Mouse (Mus musculus): ENCODE results near the gene Tspan2.

Gene Tspan2

DNA sequence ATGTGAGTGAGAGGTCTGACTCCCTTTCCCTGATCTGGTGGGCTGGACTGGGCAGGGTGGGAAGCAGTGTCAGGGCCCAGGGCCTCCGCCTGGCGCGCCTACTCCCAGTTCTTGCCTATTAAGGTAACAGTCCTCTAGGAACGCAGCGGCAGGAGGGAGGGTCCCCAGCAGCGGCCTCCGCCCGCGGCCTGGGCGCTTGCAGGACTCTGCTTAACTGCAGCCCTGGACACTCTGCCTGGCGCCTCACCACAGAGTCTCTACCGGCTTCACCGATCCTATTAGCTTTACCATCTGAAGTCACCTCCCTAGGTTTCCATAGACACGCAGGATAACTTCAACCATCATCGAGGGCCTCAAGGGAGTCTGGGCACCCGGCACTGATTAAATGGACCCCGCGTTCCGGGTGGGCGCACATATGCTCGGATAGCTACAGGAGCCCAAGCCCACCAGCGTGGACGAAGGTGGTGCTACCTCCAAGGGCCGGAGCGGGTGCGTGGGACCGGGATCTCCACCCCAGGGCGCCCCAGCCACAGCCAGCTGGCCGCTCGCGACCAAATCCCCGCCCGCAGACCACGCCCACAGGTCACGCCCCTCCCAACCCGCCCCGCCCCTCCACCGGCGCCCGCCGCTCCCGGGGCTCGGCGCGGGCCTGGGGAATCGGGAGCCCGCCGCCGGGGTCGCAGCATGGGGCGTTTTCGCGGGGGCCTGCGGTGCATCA, at the start of gene Tspan2:
Gene Tspan2, plus strand, starts transcription at position 217 of the 718 bp plus-strand sequence.
- peak; percentile 63 for DNase-seq

DNA sequence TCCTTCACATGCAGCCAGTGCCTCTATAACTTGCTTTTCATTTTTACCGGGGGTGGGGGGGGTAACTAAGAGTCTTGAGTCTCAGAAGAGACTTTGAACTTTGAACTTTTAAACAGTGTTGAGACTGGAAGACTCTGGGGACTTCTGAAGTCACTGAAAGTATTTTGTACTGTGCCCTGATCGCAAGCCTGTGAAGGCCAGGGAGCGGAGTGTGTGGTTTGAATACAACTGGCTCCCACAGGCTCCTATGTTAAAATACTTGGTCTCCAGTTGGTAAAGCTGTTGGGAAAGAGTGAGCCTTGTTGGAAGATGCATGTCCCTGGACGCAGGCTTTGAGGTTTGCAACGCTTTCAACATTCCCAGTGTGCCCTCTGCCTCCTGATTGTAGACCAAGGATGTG, 47.5 kb upstream of the Tspan2 start:
- no peak for DNase-seq

DNA sequence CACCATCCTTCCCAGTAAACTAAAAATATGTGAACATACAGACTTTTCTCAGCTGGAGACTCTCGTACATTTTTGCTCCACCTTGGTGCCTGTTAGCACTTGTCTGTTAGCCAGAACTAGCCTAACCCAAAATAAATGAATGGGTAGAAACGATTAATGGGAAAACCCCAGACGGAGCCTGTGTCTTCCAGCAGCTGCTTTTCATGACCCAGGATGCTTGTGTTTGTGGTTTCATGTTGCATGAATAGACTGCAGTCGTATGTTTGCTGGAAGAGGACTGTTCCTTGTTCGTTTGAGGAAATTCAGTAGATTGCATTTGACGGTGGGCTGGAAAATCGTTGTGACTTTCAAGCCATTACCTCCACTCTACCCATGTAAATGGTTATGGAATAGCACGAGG, 46.5 kb upstream of the Tspan2 start:
- no peak for DNase-seq

DNA sequence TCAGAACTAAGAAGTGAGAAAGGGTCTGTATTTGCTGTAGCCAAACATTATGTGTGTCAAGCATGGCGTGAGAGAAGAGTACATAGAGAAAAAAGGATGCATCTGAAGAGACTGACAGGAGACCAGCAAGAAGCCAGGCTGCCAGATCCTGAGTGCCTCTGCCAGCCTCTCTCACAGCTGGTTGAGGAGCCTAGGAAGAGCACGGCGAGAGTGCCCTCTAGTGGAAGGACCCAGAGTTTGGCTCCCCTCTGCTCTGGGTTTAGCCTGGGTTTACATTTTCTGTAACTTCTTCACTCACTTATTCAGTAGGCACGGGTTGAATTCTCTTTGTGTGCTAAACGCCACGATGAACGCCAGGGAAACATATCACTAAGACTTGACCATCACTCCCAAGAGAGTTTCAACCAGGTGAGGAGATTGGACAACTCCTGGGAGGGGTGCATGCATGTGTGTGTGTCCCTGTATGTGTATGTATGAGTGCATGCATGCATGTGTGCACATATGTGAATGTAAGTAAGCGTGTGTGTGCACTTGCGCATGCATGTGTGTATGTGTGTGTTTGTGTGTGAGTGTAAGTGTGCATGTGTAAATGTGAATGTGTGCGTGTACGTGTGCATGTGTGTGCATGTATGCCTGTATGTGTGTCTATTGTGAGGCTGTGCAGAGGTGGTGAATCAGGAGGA, 42.4 kb upstream of the Tspan2 start:
- peak; percentile 23 for DNase-seq

DNA sequence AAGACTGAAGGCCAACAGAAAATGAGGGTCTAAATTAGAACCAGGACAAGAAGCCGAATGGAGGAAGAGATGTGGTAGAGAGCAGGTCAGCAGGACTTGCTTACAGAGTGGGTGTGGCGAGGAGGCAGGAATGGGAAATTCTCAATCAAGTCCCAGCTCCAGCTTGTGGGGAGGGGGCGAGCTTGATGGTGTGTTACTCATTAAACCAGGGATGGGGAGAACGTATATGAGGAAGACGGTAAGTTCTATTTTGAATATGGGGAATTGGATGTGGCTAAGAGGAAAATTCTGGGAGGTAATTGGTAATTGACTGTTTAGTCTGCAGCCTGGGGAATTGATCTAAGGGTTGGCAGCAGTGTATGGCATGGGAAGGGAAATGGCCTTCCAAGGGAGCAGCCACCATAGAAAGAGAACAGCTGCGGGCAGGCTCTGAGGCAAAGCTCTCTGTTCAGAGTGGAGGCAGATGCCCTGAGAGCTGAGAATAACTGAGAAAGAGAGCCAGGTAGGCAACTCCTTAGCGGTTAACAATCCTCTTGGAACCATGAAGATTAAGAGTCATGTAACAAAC, 41.5 kb upstream of the Tspan2 start:
- no peak for DNase-seq

DNA sequence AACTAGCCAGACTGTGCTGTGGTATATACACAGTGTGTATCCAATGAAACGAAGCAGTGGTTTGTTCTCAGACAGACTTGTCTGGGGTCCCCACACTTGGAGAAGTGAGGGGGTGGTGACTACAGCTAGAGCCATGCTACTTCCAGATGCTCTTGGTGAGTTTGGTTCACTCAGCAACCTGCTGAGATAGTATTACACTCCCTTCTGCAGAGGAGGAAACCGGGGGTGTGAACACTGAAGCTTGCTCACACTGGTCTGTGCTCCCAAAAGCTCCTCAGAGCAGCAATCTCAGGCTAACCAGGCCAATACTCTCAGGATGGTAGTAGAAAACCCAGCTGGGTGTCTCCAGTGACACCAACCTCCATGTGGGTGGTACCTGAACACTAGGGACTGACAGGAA, 36.2 kb upstream of the Tspan2 start:
- no peak for DNase-seq

DNA sequence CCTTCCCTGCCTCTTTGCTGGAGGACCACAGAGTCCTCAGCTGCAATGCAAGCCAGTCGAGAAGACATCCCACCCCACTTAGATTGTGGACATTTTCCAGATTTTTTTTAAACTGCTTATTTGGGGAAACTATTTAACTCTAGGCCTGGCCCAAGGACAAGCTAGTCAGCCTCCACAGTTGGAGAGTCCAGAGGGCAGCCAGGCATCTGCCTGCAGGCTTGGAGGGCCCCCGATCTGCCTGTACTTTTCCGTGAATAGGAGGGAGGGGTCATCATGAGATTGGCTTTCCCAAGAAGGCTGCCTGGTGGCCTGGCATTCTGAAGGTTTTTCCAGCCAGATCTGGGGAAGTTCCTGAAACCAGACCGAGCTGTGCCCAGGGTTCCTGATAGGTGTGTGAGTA, 33.0 kb upstream of the Tspan2 start:
- DNase-seq, result no peak

DNA sequence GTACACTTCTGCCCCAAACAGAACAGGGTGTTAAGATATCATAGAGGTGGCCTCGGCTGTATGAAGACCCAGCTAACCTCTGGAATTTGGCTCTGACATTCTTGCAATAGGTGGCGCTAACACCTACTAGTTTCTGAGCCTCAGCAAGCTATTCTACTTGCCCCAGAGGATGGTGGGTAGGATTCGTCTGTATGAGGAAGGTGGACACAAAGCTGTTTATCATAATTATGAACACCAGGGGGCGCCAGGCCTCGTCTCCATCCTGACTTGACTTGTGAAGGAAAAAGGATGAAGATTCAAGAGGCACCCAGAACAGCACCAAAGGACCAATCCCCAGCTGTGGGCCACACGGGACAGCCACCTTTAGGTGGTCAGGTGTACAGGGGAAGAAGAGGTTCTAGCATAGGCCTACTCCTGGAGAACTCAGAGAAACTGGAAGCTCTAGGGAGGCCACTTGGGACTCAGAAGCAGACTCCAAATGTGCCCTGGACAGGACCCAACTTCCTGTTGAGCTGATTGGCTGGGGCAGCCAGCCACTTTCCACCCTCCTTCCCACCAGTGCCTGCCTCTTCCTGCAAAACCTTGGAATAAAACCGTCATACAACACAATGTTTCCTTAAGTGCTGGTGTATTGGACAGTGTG, 32.3 kb upstream of the Tspan2 start:
- peak; percentile 18 for DNase-seq

DNA sequence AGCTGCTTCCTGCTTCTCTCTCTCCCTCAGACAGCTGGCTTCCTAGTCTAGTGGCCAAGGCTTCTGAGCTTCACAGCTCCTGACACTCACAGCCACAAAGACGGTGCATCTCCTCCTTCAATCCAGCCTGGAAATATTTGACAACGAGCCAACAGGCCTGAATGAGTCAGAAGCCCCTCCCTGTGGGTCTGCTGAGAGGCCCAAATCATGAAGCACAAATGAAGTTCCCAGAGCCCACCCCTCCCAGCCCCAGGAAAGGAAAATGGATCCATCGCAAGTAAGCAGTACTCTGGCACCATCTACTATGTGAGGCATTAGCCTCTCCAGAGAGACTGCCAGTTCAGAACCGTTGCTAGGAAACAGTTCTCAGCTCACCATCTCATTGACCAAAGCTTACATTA, 30.3 kb upstream of the Tspan2 start:
- no peak for DNase-seq

DNA sequence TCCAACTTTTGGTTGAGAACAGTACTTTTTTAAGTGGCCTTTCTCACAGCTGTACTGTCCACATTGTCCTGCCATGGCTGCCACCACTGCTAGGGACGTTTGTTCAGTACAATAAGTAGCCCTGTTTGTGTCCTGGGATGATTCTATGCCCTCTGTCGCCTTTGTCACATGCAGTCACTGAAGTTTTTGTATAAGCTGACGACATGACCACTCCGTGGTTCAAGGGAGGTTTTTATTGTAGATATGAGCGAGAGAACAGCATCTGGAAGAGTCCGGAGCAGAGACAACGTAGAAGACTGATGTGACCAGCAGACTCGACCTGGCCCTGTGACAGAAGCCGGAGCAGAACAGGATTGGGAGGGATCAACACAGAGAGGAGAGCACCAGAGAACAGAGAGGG, 25.7 kb upstream of the Tspan2 start:
- no peak for DNase-seq

DNA sequence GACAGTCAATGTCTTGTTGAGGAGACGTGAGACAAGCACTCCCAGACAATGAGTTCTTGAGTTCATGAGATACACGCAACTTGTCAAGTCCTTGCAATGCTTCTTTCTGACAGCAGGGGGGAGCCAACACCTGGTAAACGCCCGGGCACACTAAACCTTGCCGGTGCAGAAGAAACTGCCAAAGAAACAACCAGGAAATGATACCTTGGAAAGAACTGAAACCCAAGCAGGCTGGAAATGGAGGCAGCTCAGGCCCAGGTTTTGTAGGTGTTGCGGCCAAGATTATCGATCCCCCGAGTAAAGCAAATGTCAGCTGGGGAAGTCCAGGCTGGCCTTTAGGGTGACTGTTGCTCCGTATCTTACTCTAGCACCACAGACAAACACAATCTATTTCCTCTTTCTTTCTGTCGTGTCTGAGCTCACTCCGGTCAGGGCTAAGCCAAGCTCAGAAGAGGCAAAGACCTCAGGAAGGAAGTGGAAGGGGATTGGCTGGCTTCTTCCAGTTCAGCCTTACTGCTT, 19.2 kb upstream of the Tspan2 start:
- DNase-seq, result peak; percentile 62

DNA sequence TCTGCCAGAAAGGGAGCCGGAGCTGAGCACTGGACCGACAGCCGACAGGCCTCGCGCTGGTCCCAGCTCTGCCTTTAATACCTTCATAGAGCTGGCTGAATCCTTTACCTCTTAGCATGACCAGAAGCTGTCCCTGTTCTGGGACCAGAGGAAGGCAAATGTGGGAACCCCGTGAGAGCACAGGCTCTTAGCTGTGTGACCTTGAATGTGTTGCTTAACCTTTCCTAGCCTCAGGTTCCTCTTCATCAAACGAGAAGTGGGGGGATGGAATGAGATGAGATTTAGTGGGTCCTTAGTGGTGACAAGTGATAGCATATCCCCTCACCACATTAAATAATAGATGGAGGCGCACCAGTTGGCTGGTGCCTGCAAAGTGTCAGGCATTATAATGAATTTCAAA, 18.5 kb upstream of the Tspan2 start:
- no peak for DNase-seq

DNA sequence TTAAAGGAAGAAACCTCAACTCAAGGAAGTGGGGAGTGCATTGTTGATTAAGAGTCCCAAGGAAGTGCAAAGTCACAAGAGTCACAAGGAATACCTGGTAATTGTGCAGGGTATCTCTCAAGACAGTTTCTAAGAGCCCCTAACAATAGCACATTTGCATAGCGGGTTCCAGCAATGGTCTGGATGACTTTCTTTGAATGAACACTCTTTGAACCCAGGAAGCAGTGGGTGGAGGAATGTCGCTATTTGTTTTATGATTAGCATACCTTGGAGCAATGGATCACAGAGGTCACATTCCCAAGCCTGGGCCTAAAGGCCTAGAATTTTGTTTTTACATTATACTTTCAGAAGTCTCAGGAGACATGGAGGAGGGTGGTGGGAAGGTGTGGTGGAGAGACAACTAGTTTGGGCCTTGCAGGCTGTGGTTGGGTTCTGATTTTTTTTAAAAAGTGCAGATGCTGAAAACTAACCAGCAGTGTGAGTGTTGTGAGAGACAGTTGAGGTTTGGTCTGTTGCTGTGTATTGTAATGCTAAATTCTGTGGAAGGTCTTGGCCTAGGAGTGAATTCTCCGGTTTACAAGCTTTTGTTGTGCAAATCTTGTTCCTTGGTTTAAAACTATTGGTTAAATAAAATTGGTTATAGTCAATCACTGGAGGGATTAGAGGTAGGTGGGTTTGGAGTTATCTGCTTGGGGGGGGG, 16.6 kb upstream of the Tspan2 start:
- no peak for DNase-seq

DNA sequence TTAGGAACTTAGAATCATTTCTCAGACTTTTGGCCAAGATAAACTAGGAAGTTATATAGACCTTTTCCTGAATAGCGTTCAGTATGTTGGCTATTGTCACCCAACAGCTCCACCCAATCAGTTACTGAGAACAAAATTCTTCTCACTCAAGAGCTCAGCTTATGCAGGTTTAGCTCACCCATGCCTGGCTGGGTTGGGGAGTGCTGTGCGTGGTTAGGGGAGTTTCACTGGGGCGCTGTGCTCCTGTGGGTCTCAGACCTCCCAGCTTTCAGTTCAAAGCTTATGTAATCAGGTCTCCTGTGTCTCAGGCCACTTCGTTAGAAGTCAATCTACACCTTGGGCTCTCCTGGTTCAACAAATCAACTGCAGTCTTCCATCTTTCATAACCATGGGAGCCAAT, 11.2 kb upstream of the Tspan2 start:
- DNase-seq, result no peak

DNA sequence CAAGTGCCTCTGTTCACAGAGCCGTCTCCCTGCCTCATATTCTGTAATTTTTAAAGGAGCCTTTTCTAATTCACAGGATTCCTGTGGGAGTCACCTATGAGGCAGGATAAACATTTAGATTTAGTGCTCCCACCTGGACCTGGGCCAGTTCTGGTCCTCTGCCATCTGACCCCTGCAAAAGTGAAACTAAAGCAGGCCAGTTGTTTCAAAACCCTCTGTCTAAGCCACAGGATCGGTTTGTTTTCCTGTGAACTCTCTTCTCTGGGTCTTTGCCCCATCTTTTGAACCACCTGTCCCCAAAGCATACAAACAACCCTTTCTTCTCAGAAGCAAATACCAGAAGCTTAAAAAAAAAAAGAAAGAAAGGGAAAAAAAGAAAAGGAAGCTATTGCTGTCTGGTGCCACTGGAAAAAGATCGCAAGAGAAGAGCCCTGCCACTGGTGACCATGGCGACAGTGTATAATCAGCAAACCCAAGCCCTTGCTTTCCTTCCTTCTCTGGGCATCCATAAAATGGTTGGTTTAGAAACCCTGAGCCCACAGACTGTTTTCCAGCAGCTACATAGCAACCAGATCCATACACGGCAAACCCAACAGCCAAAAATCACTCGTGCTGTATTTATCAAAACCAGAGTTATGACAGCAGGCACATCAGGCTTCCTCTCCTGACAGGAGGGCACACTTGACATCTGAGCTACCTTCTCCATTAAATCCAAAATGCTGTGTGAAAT, 10.3 kb upstream of the Tspan2 start:
- DNase-seq, result no peak

DNA sequence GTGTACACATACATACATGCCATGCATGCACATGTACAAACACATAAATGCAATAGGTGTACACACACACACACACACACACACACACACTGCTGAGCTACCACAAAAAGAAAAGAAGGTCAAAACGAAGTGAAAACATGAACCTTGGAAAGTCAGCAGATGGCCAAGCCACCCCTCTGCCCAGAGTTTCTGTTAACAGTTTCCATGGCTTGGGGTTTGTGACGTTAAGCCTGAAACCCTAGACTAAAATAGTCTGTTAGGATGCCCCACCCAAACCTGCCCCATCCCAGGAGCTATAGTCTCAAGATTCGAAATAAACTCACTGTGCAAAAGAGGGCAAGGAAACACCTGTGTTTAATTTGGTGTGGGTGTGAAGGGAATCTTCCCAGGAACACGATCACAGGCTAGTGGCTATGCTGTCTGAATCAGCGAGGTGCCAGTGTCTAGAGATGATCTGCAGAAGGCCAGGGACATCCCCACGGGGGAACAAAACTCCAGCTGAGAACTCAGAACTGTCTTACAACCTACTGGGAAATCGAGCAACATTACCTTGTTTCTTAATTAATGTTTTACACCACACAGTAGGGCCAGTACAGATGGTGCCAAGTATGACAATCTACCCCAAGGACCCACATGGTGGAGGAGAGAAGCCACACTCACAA, 9.4 kb upstream of the Tspan2 start:
- no peak for DNase-seq

DNA sequence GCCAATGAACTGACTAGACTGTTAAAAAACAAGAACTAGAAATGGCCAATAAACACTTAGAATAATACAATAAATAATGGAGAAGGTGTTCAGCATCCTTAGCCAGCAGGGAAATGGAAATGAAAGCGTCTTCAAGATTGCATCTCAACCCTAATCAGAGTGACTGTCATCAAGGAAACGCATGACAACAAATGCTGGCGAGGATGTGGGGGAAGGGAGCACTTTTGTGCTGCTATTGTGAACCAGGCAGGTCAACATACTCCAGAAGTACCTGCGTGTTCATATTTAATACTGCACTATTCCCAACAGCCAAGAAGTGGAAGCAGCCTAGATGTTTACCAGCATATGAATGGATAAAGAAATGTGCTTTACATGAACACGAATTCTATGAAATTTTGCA, 4.9 kb upstream of the Tspan2 start:
- DNase-seq, result no peak

DNA sequence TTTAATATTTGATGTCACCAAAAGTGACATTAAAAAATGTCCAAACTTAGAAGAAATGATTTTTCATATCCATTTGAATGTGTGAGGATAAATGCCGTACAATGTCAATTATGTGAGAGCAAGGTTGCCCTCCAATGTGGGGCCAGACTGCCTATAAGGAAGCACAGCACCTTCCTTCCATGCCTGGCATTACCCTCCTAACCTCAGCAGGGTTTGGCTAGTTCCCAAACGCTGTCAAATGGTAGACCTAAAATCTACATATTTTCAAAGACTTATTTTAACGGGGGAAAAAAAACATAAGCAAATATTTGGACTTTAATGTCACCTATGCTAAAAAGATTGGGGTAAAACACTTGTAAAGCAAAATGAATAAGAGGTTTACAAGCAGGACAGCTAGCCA, 3.2 kb upstream of the Tspan2 start:
- no peak for DNase-seq

DNA sequence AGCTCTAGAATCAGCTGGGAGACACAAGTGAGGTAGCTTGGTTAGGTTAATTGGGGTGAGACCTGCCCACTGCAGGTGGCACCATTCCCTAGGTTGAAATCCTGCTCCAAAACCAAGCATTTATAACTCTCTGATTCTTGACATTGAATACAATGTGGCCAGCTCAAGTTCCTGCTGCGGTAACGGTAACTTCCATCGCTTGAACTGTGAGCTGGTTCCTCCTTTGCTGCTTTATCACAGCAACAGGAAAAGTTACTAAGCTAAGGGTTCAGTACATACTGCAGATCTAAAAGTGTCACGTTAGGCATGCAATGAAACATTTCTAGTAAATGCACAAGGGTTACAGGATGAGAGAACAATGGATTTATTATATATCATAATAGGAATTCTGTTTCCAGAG, 1.7 kb upstream of the Tspan2 start:
- DNase-seq, result no peak

DNA sequence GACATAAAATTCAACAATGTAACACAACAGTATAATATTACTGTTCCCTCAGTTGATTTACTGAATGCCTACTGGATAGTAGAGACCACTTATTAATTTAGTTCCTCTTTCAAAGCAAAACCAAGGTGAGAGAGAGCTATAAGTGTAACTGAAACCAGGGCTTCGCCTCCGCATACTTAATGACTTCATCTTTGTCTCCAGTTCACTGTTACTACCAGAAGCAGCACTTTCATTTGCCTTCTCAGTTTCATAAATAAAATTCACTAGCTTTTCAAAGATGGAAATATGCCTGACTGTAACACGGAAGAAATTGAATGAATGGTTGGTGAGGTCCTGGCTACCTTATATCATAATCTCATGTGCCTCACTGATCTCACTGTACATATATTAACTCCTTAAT, 1.3 kb upstream of the Tspan2 start:
- no peak for DNase-seq

DNA sequence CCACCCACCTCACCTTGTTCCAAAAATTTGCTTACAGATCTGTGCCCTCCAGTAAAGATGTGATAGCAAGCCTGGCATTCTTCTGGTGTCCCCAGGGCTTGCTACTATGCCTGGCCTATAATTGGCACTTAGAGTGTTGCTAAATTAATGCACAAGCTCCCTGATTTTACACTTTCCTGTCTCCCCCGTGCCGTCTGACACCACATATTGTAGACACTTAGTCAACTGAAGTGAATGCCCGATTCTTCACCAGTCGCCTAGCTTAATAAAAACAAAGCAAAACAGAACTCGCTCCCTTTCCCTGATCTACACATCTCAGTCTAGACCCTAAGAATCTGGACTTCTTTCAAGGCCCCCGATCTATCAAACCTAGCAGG, 405 bp upstream of the Tspan2 start:
- no peak for DNase-seq

DNA sequence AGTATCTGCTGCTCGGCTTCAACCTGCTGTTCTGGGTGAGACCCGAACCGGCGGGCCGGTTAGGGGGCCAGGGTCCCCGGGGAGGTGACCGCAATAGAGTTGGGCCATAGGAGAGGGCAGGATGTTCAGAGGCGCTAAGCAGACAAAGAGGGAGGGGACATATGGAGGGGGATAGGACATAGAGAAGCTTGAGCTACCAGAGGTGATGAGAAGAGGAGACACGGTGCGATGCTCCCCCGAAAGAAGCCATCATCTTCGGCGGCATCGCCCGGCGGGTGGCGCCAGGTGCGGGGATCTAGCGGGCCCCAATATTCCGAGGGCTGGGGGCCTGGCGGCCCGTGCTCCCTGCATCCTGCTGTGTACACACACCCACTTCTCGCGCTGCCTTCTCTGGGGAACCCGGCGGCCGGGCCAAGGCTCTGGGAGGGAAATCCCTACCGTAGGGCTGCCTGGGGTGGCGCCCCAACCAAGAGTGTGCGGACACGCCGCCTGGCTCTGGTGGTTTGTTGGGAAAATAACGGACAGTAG, 766 bp downstream of the Tspan2 start:
- peak; percentile 34 for DNase-seq
